Mouse (Mus musculus) C2C12 (cell line): ENCODE results near the gene S100a10.

ENCODE experiments used
- CEBPB ChIP-seq: IDR thresholded peaks from one replicate; pipeline ENCODE4 v1.6.1; 2011; ENCODE audit warnings: low read depth, mild to moderate bottlenecking, control low read depth, moderate library complexity
- CTCF ChIP-seq: IDR thresholded peaks from one replicate; pipeline ENCODE4 v1.5.1; 2011; ENCODE audit not compliant: control insufficient read depth, insufficient read depth, insufficient read length
- FOSL1 ChIP-seq: IDR thresholded peaks from one replicate; pipeline ENCODE4 v1.8.0; 2011; ENCODE audit warnings: mild to moderate bottlenecking, low read length; ENCODE audit not compliant: poor library complexity, insufficient read depth, severe bottlenecking
- MAX ChIP-seq: IDR thresholded peaks from one replicate; pipeline ENCODE4 v1.6.1; 2011; ENCODE audit warnings: mild to moderate bottlenecking, control low read depth
- MYOD1 ChIP-seq: IDR thresholded peaks from one replicate; pipeline ENCODE4 v1.6.1; 2011; ENCODE audit warnings: low read depth; ENCODE audit not compliant: control insufficient read depth, insufficient read length
- MYOG ChIP-seq: IDR thresholded peaks from one replicate; pipeline ENCODE4 v1.6.1; 2011; ENCODE audit not compliant: control insufficient read depth, insufficient read length; ENCODE audit errors: extremely low read depth
- USF1 ChIP-seq: IDR thresholded peaks from one replicate; pipeline ENCODE4 v1.6.1; 2011; ENCODE audit warnings: low read depth, mild to moderate bottlenecking, control low read depth, moderate library complexity

- no peak for TF ChIP-seq CTCF
- TF ChIP-seq USF1 = no peak
- no peak for TF ChIP-seq CEBPB
- no peak for TF ChIP-seq MAX
- no peak for TF ChIP-seq FOSL1
- TF ChIP-seq MYOG = no peak
- no peak for TF ChIP-seq MYOD1
These were observed 6.9 kb upstream of the S100a10 start for GRCm38 (mm10) chr3:93547749-93548540.
